Mouse (Mus musculus) small intestine, adult 2 months (tissue): ENCODE measurements around the gene Cryba4. TPM values are rescaled to one million over a fixed set of nuclear protein-coding genes. Genes with fewer than 3 reads are reported as not detected.

Source experiments
- H3K27ac ChIP-seq: fragments of 200-500 bp; 2 replicates; pipeline ENCODE4 v1.5.1; 2012; ENCODE audit warnings: low read depth, low read length, control low read depth, inconsistent platforms; ENCODE audit not compliant: insufficient read depth
- H3K27me3 ChIP-seq: fragments of 200-500 bp; 2 replicates; pipeline ENCODE4 v1.6.1; 2012; ENCODE audit warnings: mild to moderate bottlenecking, moderate library complexity, low read length, inconsistent platforms; ENCODE audit not compliant: control insufficient read depth, insufficient read depth
- H3K36me3 ChIP-seq: fragments of 200-500 bp; 2 replicates; pipeline ENCODE4 v1.6.1; 2012; ENCODE audit warnings: mild to moderate bottlenecking, low read length, control low read depth, inconsistent platforms; ENCODE audit not compliant: control insufficient read depth, insufficient read depth
- H3K4me1 ChIP-seq: fragments of 200-500 bp; 2 replicates; pipeline ENCODE4 v1.6.1; 2012; ENCODE audit warnings: low read length, inconsistent platforms, mixed read lengths; ENCODE audit not compliant: control insufficient read depth, insufficient read depth, insufficient read length
- H3K4me3 ChIP-seq: fragments of 200-500 bp; 2 replicates; pipeline ENCODE4 v1.5.1; 2012; ENCODE audit warnings: low read depth, mild to moderate bottlenecking, control low read depth, inconsistent platforms, low read length, moderate library complexity
- CTCF ChIP-seq: fragments of 200-500 bp; IDR thresholded peaks from 2 replicates; pipeline ENCODE4 v1.5.1; 2012; ENCODE audit warnings: low read depth, mild to moderate bottlenecking, control low read depth, inconsistent platforms, low read length, moderate library complexity, mixed read lengths; ENCODE audit not compliant: insufficient replicate concordance, insufficient read length; ENCODE audit errors: extremely low read depth
- POLR2A ChIP-seq: fragments of 200-500 bp; IDR thresholded peaks from 2 replicates; pipeline ENCODE4 v1.6.1; 2012; ENCODE audit warnings: low read depth, mild to moderate bottlenecking, control low read depth, inconsistent platforms, low read length, moderate library complexity
- WGBS: fragments of 180-500 bp; shearing (Covaris S2); methylation state at CpG from one replicate; pipeline ENCODE4 v1.1.7; 2018; 5-methylcytosine and 5-hydroxymethylcytosine counted together
- polyA plus RNA-seq: library from polyadenylated mRNA; depleted of rRNA; stranded (reverse); fragments of >200 nt; gene quantifications from 2 replicates; pipeline ENCODE4 v1.2.3, GENCODE M21; 2012

Gene Cryba4
- polyA plus RNA-seq, 1 experiment: 2.2 TPM

DNA sequence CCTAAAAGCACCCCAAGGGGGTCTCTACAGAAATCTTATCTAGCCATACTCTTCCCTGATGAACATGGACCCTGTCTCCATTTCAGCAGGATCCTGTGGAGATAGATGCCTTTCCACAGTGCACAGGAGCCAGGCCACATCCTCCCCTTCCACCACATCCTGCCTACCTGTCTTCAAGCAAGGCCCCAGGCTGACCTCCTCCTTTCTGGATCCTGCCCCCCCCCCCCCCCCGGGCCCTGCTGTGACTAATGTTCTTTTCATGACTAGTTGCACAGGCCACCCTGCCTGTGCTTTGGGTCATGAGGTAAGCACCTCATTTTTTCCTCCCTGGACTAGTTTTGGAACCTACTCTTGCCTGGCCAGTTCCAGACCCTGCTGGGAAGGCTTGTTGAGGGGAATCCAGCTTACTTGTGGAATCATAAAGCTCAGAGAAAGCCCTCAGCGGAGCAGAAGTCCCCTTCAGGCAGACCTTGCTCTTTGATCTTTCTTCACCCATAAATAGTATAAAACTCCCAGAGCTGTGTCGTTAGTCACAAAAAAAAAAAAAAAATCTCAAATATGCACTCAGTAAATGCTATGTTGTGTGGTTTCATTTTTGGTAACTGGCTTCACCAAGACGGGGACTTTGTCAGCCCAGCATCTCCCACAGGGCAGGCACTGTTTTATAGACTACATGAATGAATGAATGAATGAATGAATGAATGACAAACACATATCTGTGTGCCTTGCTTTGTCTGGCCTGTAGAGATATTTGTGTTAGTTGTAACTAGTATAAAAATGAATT lies 22.9 kb upstream of the Cryba4 start:
- Histone ChIP-seq H3K4me1 (peaks cover 14% of the 10 kb centered on the region; the same call in 1 of the 2 replicates), H3K4me3 (no peak overlapping the region), H3K36me3 (no peaks in the 10 kb centered on the region), H3K27ac (peak overlapping the region; percentile 69; the same call in 1 of the 2 replicates), H3K27me3 (no peaks in the 10 kb centered on the region)
- TF ChIP-seq POLR2A: no peak
- TF ChIP-seq CTCF: no peak
- WGBS: 28% methylated on average over 4 of the region's 4 CpGs

DNA sequence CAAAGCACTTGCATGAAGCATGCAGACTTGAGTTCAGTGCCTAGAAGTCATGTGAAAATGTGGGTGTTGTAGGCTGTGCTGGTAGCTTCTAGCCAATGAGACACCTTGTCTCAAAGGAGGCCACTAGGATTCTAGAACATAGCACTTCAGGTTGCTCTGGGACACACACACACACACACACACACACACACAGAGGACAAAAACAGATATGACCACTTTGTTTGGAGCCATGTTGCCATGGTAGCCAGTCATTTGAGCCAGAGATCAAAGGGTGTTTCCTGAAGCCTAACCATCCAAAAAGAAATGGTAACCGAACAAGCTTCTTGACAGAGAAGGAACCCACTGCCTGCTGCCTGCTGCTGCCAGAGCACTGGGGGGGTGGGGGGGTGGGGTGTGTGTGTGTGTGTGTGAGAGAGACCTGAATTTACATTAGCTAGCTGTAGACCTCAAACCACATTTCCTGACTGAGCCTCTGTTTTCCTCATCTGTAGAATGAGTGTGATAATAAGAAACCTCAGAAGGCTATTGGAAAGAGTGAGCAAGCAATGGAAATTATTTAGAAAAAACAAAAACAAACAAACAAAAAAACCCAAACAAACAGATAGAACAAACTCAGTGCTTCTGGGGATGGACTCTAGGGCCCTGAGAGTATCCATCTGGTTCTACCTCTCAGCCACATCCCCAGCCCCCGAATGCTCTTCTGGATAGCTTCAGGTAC lies 21.6 kb upstream of the Cryba4 start:
- Histone ChIP-seq H3K4me3 (no peak overlapping the region), H3K27me3 (no peaks in the 10 kb centered on the region), H3K36me3 (no peaks in the 10 kb centered on the region), H3K27ac (peak overlapping the region; percentile 72), H3K4me1 (peaks cover 9% of the 10 kb centered on the region; the same call in 1 of the 2 replicates)
- no peak for TF ChIP-seq POLR2A
- TF ChIP-seq CTCF: no peak
- 46% methylated on average over 2 of the region's 2 CpGs for WGBS

DNA sequence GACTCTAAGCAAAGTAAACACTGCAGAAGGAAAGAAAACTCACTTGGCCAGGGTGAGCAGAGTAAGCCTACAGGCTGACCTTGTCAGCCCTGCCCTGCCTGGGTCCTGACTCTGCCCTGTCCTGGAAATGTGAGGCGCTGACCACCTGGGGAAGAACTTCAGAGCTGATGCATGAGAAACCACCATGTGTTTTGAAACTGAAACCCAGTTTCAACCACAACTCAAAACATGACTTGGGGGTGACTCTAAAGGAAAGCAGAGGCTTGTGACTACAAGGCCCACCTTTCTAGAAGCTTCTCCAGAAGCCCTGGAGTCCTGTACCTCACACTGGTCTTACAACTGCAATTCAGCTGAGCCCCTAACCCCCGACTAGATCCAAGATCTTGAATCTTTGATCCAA lies 20.6 kb upstream of the Cryba4 start:
- 53% methylated on average over 2 of the region's 2 CpGs for WGBS
- Histone ChIP-seq H3K27me3 (no peaks in the 10 kb centered on the region), H3K27ac (peak overlapping the region; percentile 79), H3K4me1 (peaks cover 4% of the 10 kb centered on the region; the same call in 1 of the 2 replicates), H3K36me3 (no peaks in the 10 kb centered on the region), H3K4me3 (no peak overlapping the region)
- TF ChIP-seq CTCF (no peak), POLR2A (no peak)

DNA sequence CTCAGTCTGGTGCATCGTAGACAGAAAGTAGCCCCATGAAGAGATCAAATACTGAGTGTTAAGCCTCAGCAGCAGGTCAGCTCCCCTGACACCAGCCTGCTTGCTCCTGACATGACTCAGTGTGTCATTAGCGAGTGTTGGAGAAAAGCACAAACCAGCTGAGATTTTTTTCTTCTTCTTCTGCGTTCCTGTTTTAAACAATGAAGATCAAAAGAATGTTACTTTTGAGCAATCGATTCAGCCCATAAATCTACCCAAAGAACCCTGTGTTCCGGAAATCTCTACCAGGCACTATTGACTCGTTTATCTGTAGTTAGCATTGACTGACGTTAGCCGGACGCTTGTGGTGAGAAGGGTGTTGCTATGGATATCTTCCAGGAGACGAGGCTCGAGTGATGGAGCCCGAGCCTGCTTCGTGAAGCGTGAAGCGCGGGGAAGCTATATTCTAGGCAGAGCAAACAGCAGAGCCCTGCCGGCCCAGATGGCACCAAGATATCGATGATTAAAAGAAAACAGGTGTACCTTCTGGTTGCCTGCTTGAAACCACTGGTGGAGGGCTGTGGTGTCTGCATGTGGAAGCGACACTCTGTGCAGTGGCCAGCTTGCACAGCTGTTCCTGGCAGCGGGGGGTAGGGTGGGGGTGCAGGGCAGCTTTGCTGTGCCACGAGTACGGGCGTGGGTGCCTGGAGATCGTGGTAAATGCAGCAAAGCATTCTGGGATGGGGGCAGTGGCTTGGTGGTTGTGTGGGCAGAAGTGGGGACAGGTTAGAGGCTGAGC lies 18.6 kb upstream of the Cryba4 start:
- Histone ChIP-seq H3K27ac (peak overlapping the region; percentile 61), H3K4me1 (peaks cover 2% of the 10 kb centered on the region; the same call in 1 of the 2 replicates), H3K36me3 (no peaks in the 10 kb centered on the region), H3K27me3 (no peaks in the 10 kb centered on the region), H3K4me3 (no peak overlapping the region)
- 28% methylated on average over 24 of the region's 24 CpGs for WGBS
- TF ChIP-seq CTCF: no peak
- TF ChIP-seq POLR2A: no peak

DNA sequence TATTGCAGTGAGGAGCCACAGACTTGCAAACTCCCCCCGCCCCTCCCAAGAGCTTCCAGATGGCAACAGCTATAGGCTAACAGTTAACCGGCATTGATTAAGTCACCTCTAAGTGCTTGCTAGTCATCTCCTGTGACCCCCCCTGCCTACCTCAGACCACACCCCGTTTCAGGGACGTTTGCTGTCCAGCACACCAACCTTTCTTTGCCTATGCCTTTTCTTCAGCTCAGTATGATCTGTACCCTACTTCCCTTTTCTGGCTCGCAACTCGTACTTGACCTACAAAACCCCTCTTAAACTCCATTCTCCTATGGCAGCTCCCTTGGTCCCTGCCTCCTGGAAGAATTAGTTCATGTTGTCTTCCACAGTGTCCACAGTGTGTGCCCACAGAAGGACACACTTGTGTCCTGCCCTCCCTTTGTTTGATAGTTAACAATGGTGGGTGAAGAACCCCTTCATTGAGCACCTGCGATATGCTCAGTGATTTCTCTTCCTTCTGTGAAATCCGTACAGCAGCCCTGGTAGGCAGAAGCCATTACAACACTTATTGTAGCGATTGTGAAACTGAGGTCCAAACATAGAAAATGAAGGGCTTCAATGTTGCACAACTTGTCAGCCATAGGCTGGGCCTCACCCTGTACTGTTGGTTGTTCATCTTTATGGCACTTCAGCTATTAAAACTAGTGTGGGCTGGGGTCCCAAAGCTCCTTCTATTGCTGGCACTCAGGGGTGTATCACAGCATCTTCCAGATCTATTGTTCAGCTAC lies 13.9 kb upstream of the Cryba4 start:
- Histone ChIP-seq H3K27me3 (no peaks in the 10 kb centered on the region), H3K36me3 (no peaks in the 10 kb centered on the region), H3K27ac (no peak overlapping the region), H3K4me3 (no peak overlapping the region), H3K4me1 (no peaks in the 10 kb centered on the region)
- TF ChIP-seq POLR2A (no peak), CTCF (no peak)
- 47% methylated on average over 9 of the region's 9 CpGs for WGBS

DNA sequence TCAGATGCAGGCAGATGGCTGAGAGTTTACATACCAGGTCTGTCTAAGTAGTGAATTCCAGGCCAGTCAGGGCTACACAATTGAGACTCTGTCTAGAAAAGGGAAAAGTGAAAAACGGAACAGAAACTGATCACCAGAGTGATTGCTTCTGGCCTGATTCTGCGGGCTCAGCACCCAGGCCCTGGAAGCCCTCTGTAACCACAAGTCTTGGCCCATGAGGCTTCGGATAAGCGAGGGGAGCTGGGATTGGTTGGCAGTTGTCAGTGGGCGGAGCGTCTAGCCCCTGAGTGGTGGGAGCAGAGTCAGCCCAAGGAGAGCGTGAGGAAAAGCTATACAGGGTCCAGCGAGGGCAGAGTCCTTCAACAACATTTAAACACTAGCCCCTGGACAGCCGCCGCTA lies 13.2 kb upstream of the Cryba4 start:
- Histone ChIP-seq H3K4me1 (no peaks in the 10 kb centered on the region), H3K27me3 (no peaks in the 10 kb centered on the region), H3K27ac (no peak overlapping the region), H3K4me3 (no peak overlapping the region), H3K36me3 (no peaks in the 10 kb centered on the region)
- no peak for TF ChIP-seq CTCF
- no peak for TF ChIP-seq POLR2A
- 39% methylated on average over 10 of the region's 10 CpGs for WGBS

DNA sequence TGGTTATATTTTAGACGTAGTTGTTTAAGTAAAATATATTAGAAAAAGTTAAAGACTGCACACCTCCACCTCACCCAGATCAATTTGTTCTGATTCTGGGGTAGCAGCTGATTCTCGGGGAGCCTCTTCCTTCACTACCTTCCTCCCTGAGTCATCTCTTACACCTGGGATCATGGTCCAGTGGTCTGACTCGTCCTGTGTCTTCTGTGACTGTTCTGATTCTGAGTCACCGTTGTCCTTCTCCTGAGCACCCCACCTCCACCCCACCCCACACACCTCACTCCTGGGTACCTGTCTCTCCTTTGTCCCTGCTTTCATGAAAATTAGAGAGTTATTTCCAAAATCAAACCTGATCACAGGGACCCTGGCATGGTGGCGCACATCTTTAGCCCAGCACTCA lies 12.8 kb upstream of the Cryba4 start:
- WGBS: 65% methylated on average over 5 of the region's 5 CpGs
- H3K27ac ChIP-seq: no peak overlapping the region
- TF ChIP-seq CTCF (no peak), POLR2A (no peak)
- H3K27me3 ChIP-seq: no peaks in the 10 kb centered on the region
- no peaks in the 10 kb centered on the region for H3K4me1 ChIP-seq
- H3K4me3 ChIP-seq: no peak overlapping the region
- no peaks in the 10 kb centered on the region for H3K36me3 ChIP-seq
